Mouse (Mus musculus): ENCODE data around the gene Mapk8ip3. TPM values are rescaled to one million over a fixed set of nuclear protein-coding genes. Genes with fewer than 3 reads are reported as not detected.
"Not testable (repeated sequence)": the region's sequence is repeated elsewhere in the genome, so short reads cannot be mapped to it uniquely, and the experiment has no call there.

Gene Mapk8ip3
- total and polyA plus RNA-seq, 3 experiments: 60.0 to 74.4 (median 67.9) TPM

GRCm38 (mm10) chr17:24950671-24951070 is 13.9 kb upstream of the Mapk8ip3 start:
- H3K27ac ChIP-seq: no peak overlapping the region
- WGBS: 84% methylated on average over 2 of the region's 2 CpGs
- no peaks in the 10 kb centered on the region for H3K79me2 ChIP-seq (replicated peaks; ENCODE audit: control insufficient read depth, insufficient read depth, low read length)
- no peaks in the 10 kb centered on the region for H3K27me3 ChIP-seq (ENCODE audit: control insufficient read depth, insufficient read depth, low read length)
- no peak for TF ChIP-seq EP300 (IDR thresholded peaks at IDR 0.05; ENCODE audit: insufficient read depth, low read depth, low read length)
- no peak for TF ChIP-seq CTCF (IDR thresholded peaks at IDR 0.05)
- TF ChIP-seq POLR2A (IDR thresholded peaks at IDR 0.05; ENCODE audit: insufficient read depth, low read depth, low read length): no peak
- DNase-seq: no peak
- no peak overlapping the region for H3K4me3 ChIP-seq
- no peaks in the 10 kb centered on the region for H3K4me1 ChIP-seq (ENCODE audit: control insufficient read depth, insufficient read depth, low read length)
- intact Hi-C loops (cut with DNase I): no loop called here
- no peak overlapping the region for H3K9ac ChIP-seq (ENCODE audit: low read depth, low read length)
- H3K36me3 ChIP-seq (ENCODE audit: control insufficient read depth, insufficient read depth, low read length): no peaks in the 10 kb centered on the region

- no peaks in the 10 kb centered on the region for H3K4me1 ChIP-seq (ENCODE audit: control insufficient read depth, insufficient read depth, low read length)
- DNase-seq: no peak
- no peaks in the 10 kb centered on the region for H3K27me3 ChIP-seq (ENCODE audit: control insufficient read depth, insufficient read depth, low read length)
- TF ChIP-seq POLR2A (IDR thresholded peaks at IDR 0.05; ENCODE audit: insufficient read depth, low read depth, low read length): no peak
- TF ChIP-seq EP300 (IDR thresholded peaks at IDR 0.05; ENCODE audit: insufficient read depth, low read depth, low read length): no peak
- no peak for TF ChIP-seq CTCF (IDR thresholded peaks at IDR 0.05)
- 96% methylated on average over 5 of the region's 5 CpGs for whole genome bisulfite sequencing
- H3K9ac ChIP-seq (ENCODE audit: low read depth, low read length): no peak overlapping the region
- no peak overlapping the region for H3K27ac ChIP-seq
- no peaks in the 10 kb centered on the region for H3K79me2 ChIP-seq (replicated peaks; ENCODE audit: control insufficient read depth, insufficient read depth, low read length)
- no peaks in the 10 kb centered on the region for H3K36me3 ChIP-seq (ENCODE audit: control insufficient read depth, insufficient read depth, low read length)
- H3K4me3 ChIP-seq: no peak overlapping the region
- intact Hi-C loops (cut with DNase I): loop anchor here (10.0 kb wide), 1 partner anchor 417 kb away; the partner anchor contains the start of genes Tpsb2 and Tpsg1
Measured at GRCm38 (mm10) chr17:24948204-24948603, 11.4 kb upstream of the Mapk8ip3 start.

GRCm38 (mm10) chr17:24943589-24943988 is 6.8 kb upstream of the Mapk8ip3 start:
- H3K27ac ChIP-seq; H3K4me1 ChIP-seq (ENCODE audit: control insufficient read depth, insufficient read depth, low read length); H3K27me3 ChIP-seq (ENCODE audit: control insufficient read depth, insufficient read depth, low read length); H3K4me3 ChIP-seq; H3K79me2 ChIP-seq (replicated peaks; ENCODE audit: control insufficient read depth, insufficient read depth, low read length); H3K9ac ChIP-seq (ENCODE audit: low read depth, low read length); H3K36me3 ChIP-seq (ENCODE audit: control insufficient read depth, insufficient read depth, low read length); DNase-seq: not testable (repeated sequence)
- 60% methylated on average over 1 of the region's 1 CpGs for WGBS
- intact Hi-C loops (cut with DNase I): loop anchor here (5.0 to 10.0 kb wide), 2 partner anchors 339 to 421 kb away; partner anchors contain the start of genes Tpsb2 and Tpsg1

GRCm38 (mm10) chr17:24943036-24943435 is 6.3 kb upstream of the Mapk8ip3 start:
- H3K4me1 ChIP-seq (ENCODE audit: control insufficient read depth, insufficient read depth, low read length): no peaks in the 10 kb centered on the region
- no peaks in the 10 kb centered on the region for H3K27me3 ChIP-seq (ENCODE audit: control insufficient read depth, insufficient read depth, low read length)
- no peaks in the 10 kb centered on the region for H3K36me3 ChIP-seq (ENCODE audit: control insufficient read depth, insufficient read depth, low read length)
- H3K4me3 ChIP-seq: no peak overlapping the region
- no peak for DNase-seq
- no peak for TF ChIP-seq POLR2A (IDR thresholded peaks at IDR 0.05; ENCODE audit: insufficient read depth, low read depth, low read length)
- no peak for TF ChIP-seq EP300 (IDR thresholded peaks at IDR 0.05; ENCODE audit: insufficient read depth, low read depth, low read length)
- no peak for TF ChIP-seq CTCF (IDR thresholded peaks at IDR 0.05)
- intact Hi-C loops (cut with DNase I): loop anchor here (5.0 to 10.0 kb wide), 2 partner anchors 339 to 422 kb away; partner anchors contain the start of genes Tpsb2 and Tpsg1
- 86% methylated on average over 7 of the region's 7 CpGs for WGBS
- no peak overlapping the region for H3K9ac ChIP-seq (ENCODE audit: low read depth, low read length)
- no peaks in the 10 kb centered on the region for H3K79me2 ChIP-seq (replicated peaks; ENCODE audit: control insufficient read depth, insufficient read depth, low read length)
- no peak overlapping the region for H3K27ac ChIP-seq

GRCm38 (mm10) chr17:24942453-24942852 is 5.7 kb upstream of the Mapk8ip3 start:
- H3K4me1 ChIP-seq (ENCODE audit: control insufficient read depth, insufficient read depth, low read length): not testable (repeated sequence)
- intact Hi-C loops (cut with DNase I): loop anchor here (5.0 to 10.0 kb wide), 2 partner anchors 340 to 422 kb away; partner anchors contain the start of genes Tpsb2 and Tpsg1
- WGBS: 0% methylated on average over 2 of the region's 2 CpGs

GRCm38 (mm10) chr17:24937266-24937665 is 489 bp upstream of the Mapk8ip3 start:
- peaks cover 5% of the 10 kb centered on the region for H3K4me1 ChIP-seq (ENCODE audit: control insufficient read depth, insufficient read depth, low read length)
- 43% methylated on average over 6 of the region's 6 CpGs for WGBS
- peaks cover 3% of the 10 kb centered on the region for H3K79me2 ChIP-seq (replicated peaks; ENCODE audit: control insufficient read depth, insufficient read depth, low read length)
- H3K4me3 ChIP-seq: peak overlapping the region; percentile 83
- peak overlapping the region; percentile 7 for H3K9ac ChIP-seq (ENCODE audit: low read depth, low read length)
- H3K27me3 ChIP-seq (ENCODE audit: control insufficient read depth, insufficient read depth, low read length): no peaks in the 10 kb centered on the region
- H3K36me3 ChIP-seq (ENCODE audit: control insufficient read depth, insufficient read depth, low read length): peaks cover 4% of the 10 kb centered on the region; the same call in 1 of the 2 replicates
- DNase-seq: no peak
- intact Hi-C loops (cut with DNase I): loop anchor here (2.0 to 5.0 kb wide), 2 partner anchors 24 to 335 kb away; partner anchors contain the start of genes Jpt2 and Ube2i
- peak overlapping the region; percentile 90 for H3K27ac ChIP-seq
- no peak for TF ChIP-seq POLR2A (IDR thresholded peaks at IDR 0.05; ENCODE audit: insufficient read depth, low read depth, low read length)
- TF ChIP-seq CTCF (IDR thresholded peaks at IDR 0.05): peak; percentile 22; the same call in 1 of the 2 replicates

More at GRCm38 (mm10) chr17:24942453-24942852, 5.7 kb upstream of the Mapk8ip3 start:
- H3K79me2 ChIP-seq (replicated peaks; ENCODE audit: control insufficient read depth, insufficient read depth, low read length); H3K27ac ChIP-seq; H3K9ac ChIP-seq (ENCODE audit: low read depth, low read length); H3K4me3 ChIP-seq; H3K27me3 ChIP-seq (ENCODE audit: control insufficient read depth, insufficient read depth, low read length); H3K36me3 ChIP-seq (ENCODE audit: control insufficient read depth, insufficient read depth, low read length): not testable (repeated sequence)
- DNase-seq: peak; percentile 31 to 60
- TF ChIP-seq CTCF (IDR thresholded peaks at IDR 0.05): peak; percentile 85

All from heart, adult 2 months (tissue).